Mouse (Mus musculus): ENCODE data around the gene Frmd6.

Frmd6 gene

GRCm38 (mm10) chr12:70856776-70857175 is 31.5 kb downstream of the Frmd6 start:
- DNase-seq = no peak

DNA sequence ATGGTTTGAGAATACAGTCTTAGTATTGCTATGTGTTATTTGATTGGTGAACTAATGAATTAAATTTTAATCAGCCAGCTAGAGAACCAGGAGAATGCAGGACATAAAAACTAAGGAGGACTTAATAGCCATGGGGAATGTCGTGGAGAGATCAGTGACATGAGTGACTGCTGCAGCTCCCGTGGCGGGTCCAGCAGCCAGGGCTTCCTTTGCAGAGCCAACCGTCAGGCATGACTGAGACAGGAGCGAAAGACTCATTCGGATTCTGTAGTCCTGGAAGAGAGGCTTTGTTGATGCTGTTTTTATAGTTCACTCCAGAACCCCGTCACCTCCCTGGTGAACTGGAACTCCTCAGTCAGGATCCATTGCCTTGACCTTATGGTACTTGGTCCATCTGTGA is 38.0 kb downstream of the Frmd6 start:
- DNase-seq = no peak

DNA sequence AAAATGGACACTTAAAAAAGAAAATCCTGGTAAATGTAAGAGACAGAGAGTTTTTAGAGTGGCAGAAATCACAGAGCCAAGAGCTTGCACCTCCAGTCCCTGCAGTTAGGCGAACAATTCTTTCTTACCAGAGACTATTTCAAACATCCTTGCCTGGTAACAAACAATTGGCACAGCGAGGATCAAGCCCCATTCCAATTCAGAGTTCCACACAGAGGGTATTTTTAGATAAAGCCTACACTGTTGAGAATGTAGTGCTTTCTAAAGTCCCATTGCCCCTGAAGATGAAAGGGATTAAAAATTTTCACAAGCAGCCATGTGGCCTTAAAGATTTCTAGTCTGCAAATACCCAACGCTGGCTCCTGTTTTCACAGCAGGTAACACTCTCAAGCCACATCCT is 42.5 kb downstream of the Frmd6 start:
- DNase-seq = no peak

DNA sequence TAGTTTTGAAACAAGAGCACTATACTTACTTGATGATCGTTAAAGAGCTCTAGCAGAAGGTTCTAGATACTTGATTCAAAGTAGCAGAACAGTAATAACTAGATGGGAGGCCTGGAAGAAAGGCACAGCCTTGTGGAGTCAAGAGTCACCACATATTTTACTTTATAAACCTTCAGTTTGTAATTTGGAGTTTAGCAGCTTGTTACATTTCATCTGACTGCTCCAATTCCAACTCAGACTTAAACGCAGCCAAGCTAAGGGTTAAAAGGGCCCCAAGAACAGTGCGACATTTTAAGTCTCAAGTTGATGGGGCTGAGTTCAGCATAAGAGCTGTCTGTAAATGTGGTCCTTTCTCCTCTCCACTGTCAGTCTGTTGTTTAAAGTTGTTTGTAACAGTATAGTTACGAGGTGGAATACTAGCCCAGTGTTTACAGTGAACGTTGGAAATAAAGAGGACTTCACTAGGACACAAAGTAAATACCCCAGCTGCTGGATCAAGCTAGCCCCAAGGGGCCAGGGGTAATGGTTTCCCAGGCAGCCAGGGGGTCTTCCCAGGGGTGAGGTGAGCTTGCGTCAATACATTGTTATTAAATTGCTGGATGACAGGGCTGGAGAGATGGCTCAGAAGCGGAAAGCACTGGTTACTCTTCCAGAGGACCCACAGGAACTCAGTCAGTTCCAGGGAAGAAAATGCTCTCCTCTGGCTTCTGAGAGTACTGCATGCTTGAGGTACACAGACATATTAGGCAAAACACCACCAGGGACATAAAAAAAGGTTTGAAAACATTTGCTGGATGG is 43.1 kb downstream of the Frmd6 start:
- no peak for DNase-seq

DNA sequence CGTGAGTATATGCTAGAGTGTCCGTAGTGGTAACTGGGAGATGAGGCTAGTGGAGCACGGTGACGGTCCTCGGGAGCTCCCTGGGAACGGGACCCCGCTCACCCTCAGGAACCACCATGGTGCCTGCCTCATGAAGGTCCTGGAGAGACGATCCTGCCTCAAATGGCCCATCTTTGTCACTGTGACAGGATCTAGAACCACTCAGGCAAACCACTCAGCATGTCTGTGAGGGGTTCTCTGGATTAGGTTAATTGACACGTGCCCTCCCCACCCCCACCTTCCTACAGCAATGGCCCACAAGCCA is 43.6 kb downstream of the Frmd6 start:
- no peak for DNase-seq

DNA sequence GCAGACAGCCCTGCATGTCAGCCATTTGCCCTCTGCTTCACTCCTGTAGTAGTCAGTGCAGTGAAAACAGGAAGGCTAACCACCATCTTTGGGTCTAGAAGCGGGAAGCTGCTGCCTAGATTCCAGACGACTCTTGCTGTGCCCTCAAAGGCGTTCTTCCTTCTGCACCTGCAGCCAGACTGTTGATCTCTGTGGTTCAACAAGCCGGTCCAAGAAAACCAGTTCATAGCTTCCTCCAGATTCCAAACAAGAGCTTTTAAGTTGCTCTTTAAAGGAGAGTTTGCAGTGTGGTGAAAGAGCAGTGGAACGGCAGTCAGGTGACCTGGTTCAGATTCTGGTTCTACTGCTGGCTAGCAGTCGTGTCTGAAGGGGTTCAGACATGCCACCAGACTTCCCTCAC is 48.2 kb downstream of the Frmd6 start:
- no peak for DNase-seq

- peak; percentile 45 for DNase-seq
Measured at GRCm38 (mm10) chr12:70876270-70876998, 51.1 kb downstream of the Frmd6 start.

DNA sequence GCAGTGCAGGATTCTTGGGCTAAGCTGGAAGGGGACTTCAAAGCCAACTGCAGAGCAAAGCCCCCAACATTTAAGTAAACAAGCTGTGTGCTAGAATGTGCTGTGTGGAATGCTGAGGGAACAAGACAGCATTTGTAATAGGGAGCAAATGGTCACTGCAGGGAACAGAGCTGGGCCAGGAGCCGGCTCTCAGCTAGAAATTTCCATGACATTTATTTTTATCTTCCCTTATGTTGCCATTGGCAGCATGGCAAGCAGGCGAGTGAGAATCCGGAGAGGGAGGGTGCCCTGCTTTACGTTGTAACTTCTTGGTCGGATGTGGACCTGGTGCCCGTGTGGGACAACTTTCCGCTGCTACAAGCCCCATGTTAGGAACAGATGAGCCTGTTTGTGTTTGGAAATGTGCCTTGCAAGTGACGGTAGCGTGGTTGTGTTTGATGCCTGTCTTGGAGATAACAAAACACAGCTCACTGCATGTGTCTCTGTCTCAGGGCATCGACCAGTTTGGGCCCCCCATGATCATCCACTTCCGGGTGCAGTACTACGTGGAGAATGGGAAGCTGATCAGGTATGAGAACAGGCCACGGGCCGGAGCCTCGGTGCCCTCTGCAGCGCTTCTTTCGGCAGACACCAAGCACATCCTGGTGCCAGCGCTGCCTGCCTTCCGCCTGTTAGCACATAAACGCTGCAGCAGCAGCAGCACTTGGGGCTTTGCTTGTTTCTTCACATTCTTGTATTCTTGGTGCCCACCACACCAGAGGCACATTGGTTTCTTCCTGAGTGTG is 52.8 kb downstream of the Frmd6 start:
- peak; percentile 93 for DNase-seq

DNA sequence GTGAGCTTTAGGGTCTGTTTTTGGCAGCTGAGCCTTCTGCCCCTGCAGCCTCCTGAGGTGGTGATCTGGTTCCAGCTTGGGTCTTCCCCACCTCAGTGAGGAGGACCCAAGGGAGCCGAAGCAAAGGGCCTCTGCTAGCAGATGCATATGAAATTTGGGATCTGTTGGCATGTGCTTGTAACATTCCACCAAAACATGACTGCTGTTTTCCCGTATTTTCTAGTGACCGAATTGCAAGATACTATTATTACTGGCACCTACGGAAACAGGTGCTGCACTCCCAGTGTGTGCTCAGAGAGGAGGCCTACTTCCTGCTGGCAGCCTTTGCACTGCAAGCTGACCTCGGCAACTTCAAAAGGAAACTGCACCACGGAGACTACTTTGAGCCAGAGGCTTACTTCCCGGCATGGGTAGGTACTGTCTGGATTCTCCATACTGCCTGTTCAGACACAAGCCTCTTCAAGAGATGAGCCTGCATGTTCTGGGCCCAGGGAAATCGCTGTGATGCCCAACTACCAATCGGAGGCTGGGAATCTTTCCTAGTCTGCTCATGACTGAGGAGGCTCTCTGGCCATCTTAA is 55.2 kb downstream of the Frmd6 start:
- no peak for DNase-seq

- peak; percentile 99 for DNase-seq
Measured at GRCm38 (mm10) chr12:70881340-70881739, 56.0 kb downstream of the Frmd6 start.

DNA sequence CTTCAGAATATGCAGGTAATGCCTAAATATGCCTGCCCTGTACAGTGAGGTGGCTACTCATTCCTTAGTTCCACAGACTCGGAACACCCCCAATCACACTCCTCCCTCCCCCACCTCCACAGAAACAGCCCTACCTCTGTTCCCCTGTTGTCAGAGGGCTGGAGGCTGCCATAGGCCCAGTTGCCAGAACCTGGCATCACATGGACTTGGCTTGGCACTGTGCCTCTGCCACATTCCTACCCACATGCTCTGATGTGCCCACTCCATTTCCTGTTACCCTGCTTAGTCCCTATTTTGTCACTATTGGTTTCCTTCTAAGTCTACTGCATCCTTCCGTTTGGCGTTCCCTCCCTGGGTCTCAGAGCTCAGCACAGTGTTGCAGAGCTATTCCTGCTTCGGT is 56.5 kb downstream of the Frmd6 start:
- DNase-seq = peak; percentile 89

DNA sequence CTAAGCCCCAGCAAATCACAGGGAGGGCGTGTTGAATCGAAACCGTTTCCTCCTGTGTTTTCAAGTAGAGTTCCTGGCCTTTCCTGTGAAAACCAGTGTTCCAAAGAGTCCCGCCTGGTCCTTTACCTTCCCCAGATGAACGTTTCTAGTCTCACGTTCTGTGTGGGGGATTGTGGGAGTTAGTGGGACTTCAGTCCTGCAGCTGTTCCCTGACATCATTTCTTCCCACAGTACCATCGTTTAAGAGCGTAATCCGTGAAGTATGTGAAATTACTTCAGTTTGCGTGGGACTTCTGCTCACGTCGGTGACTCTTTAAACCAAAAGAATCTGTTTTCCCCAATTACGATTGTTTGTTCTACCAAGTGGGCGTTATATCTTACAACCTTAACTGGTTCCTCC is 57.8 kb downstream of the Frmd6 start:
- DNase-seq = no peak

DNA sequence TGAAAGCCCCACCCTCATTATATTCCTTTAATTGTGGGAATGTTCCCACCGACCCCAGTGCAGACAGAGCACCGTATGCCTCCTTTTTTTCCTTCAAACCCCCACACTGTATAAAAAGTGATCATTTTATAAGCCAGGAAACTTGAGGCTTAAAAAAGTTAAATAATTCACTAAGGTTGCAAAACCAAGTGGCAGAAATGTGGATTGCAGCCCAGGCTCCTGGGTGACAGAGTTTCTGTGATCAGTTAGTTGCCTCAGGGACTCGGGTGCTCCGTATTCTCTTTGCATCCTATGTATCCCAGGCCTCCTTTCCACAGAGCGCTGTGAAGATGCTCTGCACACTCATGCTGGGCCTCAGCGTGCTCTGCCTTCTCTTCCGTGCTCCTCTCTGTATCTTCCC is 58.8 kb downstream of the Frmd6 start:
- DNase-seq = no peak

GRCm38 (mm10) chr12:70884973-70885372 is 59.7 kb downstream of the Frmd6 start:
- DNase-seq = no peak

- no peak for DNase-seq
Measured at GRCm38 (mm10) chr12:70885576-70885975, 60.3 kb downstream of the Frmd6 start.

GRCm38 (mm10) chr12:70890405-70890804 is 65.1 kb downstream of the Frmd6 start:
- DNase-seq = no peak

DNA sequence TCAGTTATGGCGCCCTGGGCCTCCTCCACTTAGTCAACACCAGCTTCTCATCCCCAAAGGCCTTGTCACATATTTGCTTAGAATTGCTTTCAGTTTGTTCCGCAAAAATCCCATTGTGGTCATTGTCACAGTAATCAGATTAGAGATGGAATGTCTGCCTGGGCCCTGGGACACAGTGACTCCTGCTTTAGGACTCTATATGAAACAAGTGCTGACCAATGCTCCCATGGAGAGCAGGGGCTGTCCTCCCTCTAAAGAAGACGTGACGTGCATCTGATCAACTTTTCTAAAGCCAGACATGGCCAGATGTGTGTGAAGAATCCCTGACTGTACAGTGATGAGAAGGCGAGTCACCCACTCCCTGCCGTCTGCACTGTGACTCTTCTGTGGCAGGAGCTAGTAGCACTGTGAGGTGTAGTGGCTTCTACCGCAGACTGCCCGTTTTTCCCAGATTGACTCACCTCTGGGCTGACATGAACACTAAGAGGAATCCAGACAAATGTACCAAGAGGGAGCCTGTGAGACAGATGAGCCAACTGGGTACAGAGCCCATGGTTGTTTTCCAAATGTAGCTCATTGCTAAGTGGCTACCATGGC is 65.7 kb downstream of the Frmd6 start:
- no peak for DNase-seq

- DNase-seq = peak; percentile 47
Measured at GRCm38 (mm10) chr12:70895275-70895674, 70.0 kb downstream of the Frmd6 start.

GRCm38 (mm10) chr12:70896068-70896467 is 70.8 kb downstream of the Frmd6 start:
- no peak for DNase-seq

DNA sequence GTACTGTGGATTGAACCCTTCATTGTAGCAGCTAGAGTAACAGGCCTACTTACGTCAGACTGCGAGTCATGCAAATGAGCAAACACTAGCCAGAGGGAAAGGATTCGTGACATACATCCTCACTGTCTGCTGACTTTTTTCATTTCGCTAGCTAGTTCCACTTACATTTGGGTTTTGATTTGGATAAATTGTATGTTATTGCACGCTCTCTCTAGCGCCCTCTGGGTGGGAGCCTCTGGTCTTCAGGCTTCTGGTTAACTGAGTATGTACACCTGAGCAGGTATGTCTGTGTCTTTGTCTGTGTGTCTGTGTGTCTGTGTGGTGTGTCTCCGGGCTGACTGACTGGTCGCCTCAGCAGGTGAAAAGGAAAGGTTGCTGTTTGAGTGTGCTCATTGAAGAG is 72.1 kb downstream of the Frmd6 start:
- DNase-seq = no peak

GRCm38 (mm10) chr12:70898450-70898849 is 73.1 kb downstream of the Frmd6 start:
- no peak for DNase-seq

DNA sequence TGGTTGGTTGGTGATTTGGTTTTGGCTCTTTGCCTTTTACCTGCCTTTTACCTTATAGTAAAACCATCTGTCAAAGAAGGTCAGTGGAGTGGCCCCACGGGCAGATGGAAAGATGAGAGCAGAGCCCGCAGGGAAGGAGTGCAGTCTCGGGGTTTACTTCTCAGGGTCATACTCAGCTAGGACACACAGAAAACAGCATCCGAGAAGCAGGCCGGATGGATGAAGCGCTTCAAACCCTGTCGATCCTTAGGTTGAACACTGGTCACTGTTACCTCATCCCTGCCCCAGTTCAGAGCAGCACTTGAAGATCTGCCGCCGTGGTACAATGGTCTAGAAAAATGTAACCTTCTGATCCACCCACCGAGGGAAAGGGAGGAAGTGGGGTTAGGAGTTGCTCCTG is 79.2 kb downstream of the Frmd6 start:
- DNase-seq = no peak

DNA sequence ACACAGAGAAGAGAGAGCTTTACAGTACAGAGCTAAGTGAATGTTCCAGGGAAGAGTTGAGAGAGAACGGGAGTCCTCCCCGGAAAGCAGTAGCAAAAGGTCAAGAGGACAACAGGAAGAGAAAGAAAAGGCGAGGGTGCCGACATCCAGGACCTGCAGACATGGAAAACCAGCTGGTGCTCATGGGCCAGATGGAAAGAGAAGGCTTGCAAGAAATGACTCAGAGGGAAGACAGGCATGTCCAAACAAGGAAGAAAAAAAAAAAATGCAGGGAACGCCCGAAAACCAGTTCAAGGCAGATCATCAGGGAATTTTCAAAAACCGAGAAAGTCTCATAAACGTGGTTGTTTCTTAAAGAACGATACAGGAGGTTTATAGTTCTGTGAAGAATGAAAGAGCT is 81.6 kb downstream of the Frmd6 start:
- DNase-seq = no peak
